Mouse (Mus musculus) left cerebral cortex, adult 2 months (tissue): ENCODE results near the gene Mvd. TPM values are rescaled to one million over a fixed set of nuclear protein-coding genes. Genes with fewer than 3 reads are reported as not detected.

Source experiments
- DNase-seq, 2 experiments: peaks; one replicate each; pipeline ENCODE4 v3.0.0; 2021 to 2022; ENCODE audit warnings: low spot score in 2 of 2, mixed read lengths in 1 of 2; ENCODE audit errors: extremely low spot score in 1 of 2
- H3K27ac ChIP-seq: fragments of 200-600 bp; 2 replicates; pipeline ENCODE4 v1.8.1; 2022
- H3K4me3 ChIP-seq: fragments of 200-600 bp; 2 replicates; pipeline ENCODE4 v1.8.1; 2022
- CTCF ChIP-seq: fragments of 200-600 bp; IDR thresholded peaks from 2 replicates; pipeline ENCODE4 v1.8.1; 2022; ENCODE audit warnings: antibody characterized with exemption, mild to moderate bottlenecking, moderate library complexity
- intact Hi-C: fragments of 180-260 bp; cut with DNase I; formaldehyde crosslinking; loops from one replicate; pipeline ENCODE4 v1.15.1; 2025
- total RNA-seq, 2 experiments: library from RNA; stranded (reverse); gene quantifications; 2 replicates each; pipeline ENCODE4 v1.2.3; 2021

Mvd gene
- total RNA-seq, 2 experiments from 2014 or later = 20.8 to 25.3 TPM

DNA sequence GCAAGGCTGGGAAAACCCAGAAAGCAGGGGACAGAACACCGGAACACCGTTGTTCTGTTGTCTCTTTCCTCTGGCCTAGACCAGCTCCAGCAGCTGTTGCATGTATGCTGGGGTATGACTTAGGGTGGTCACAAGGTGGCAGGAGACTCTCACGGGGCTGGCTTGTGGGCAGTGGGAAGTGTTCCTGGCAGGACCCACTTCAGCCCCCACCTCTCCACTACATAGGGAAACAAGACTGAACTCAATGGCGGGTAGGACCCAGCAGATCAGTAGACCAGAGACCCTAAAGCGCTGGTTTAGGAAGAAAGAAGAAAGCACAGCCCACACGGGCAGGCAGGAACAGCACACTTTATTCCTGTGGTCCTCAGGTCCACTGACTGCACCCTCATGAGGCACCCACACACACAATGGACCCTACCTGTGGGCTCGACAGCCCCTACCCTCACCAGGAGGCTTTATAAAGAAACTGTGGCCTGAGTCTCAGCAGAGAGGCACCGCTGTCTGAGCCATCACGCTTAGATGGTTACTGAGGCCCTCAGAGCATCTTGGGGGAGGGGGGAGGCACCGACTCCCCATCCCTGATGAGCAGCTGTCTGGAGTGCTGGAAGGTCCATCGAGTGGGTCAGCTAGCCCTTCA lies 9.8 kb downstream of the Mvd start:
- H3K4me3 ChIP-seq = no peak overlapping the region
- no peak; the same call in none of the 2 replicates for TF ChIP-seq CTCF
- DNase-seq = no peak
- intact Hi-C loops = no loop called here
- no peak overlapping the region for H3K27ac ChIP-seq

DNA sequence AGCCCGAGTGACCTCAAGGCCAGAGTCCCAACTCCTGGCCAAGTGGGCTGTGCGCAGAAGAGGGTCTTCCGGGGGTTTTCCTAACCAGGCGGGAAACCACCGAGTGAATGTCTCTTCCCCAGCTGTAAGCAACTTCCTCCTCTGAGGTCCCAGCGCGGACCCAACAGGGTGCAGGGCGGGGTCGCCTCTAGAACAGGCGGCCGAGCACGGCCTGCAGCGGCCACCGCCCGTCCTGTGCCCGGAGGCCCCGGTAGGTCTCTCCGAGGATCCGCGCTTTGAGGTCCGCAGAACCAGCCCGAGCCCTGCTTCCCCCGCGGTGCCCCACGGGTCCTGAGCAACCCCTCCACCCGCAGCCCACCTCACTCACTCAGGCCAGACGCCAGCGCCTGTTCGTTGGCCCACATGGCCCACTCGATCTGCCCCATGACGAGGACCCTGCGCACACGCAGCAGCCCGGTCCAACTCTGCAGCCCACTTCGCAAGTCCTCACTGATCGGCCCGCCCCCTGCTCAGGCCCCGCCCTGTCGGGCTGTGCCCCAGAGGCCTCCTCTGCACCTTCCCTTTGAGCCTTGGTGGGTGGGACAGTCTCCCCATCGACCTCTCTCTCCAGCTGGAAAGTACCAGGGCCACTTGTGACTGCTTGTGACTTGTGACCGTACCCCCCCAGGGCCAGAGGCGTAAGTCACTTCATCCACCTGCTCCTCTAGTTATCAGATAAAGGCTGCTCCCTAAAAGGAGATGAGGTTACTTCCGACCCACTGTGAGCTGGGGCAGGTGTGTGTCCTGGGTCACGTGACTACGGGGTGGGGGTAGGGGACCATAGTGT lies 10.6 kb downstream of the Mvd start, which contains the start of gene Cyba:
TSS of gene Cyba (minus strand) at position 488 of the 826 bp plus-strand sequence.
- no peak for TF ChIP-seq CTCF
- H3K27ac ChIP-seq = peak within 1 kb of the TSS; percentile 65
- no peak for DNase-seq

DNA sequence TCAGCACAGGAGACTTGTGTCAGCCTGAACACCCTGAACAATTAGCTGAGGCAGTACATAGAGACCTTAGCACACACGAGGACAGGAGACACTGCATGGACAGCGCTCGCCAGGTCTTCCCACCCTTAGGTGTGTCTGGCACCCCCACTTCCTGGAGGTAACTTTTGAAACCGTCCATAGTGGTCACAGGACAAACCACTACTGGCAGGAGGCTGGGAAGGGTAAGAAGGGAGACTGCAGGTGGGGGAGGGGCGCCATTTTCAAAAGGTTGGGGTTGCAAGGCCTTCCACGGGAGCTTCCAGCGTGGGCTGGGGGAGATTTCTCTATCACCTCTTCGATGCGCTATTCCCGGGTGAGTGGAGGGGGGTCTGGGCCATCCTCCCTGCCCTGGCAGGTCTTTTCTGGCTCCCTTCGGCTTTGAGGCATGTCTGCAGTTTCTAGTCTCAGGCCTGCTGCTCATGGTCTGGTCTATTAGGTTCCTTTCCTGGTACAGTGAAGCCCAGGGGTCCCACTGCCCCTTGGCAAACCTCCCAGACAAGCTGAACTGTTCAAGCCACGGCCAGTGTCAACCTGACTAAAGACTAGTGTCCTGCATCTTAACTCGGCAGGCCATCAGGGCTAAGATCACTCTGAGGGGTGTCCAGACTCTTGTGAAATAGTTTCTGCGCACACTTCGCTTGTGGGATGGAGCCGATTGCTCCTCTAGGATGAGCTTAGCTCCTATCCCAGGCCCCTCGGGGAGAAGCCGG lies 11.4 kb downstream of the Mvd start:
- TF ChIP-seq CTCF = no peak
- Histone ChIP-seq H3K4me3 (peak overlapping the region; percentile 36), H3K27ac (peak overlapping the region; percentile 65)
- intact Hi-C loops = no loop called here
- DNase-seq = no peak

More for the DNA sequence above, 10.6 kb downstream of the Mvd start, which contains the start of gene Cyba:
- peak within 1 kb of the TSS; percentile 36 for H3K4me3 ChIP-seq
- intact Hi-C loops = no loop called here

DNA sequence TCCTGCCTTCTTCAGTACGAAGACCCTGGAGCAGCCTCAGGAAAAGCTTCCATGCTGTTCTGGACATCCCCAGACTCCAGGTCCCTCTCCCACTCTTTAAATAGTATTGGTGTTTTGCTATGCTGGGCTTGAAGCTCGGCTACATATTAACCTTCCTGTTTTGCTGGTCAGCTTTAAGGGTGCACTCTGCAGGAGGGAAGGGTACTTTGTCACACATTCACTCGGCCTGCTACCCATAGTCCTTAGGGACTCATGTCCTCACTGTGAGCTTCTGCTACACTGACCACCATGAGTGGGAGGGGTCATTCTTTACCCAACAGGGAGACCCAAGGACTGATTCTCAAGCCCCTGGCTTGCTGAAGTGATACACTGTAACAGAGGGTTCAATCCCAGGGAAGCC lies 12.6 kb downstream of the Mvd start:
- no peak for DNase-seq
- intact Hi-C loops = no loop called here
- no peak for TF ChIP-seq CTCF

GRCm38 (mm10) chr8:122430058-122430636 lies 13.1 kb downstream of the Mvd start:
- DNase-seq = no peak
- Histone ChIP-seq H3K27ac (no peak overlapping the region), H3K4me3 (no peak overlapping the region)
- no peak for TF ChIP-seq CTCF
- intact Hi-C loops = no loop called here

More for the DNA sequence above, 12.6 kb downstream of the Mvd start:
- H3K27ac ChIP-seq = no peak overlapping the region
- no peak overlapping the region for H3K4me3 ChIP-seq

- H3K4me3 ChIP-seq = no peak overlapping the region
- no peak overlapping the region for H3K27ac ChIP-seq
- intact Hi-C loops = no loop called here
- no peak for DNase-seq
- TF ChIP-seq CTCF = no peak
These were observed 15.1 kb downstream of the Mvd start for GRCm38 (mm10) chr8:122428163-122428562.

GRCm38 (mm10) chr8:122427607-122428006 lies 15.6 kb downstream of the Mvd start:
- Histone ChIP-seq H3K4me3 (no peak overlapping the region), H3K27ac (no peak overlapping the region)
- no peak for DNase-seq
- intact Hi-C loops = no loop called here
- TF ChIP-seq CTCF = no peak

GRCm38 (mm10) chr8:122426145-122426544 lies 17.1 kb downstream of the Mvd start:
- intact Hi-C loops = no loop called here

GRCm38 (mm10) chr8:122423659-122424058 lies 19.6 kb downstream of the Mvd start:
- intact Hi-C loops = no loop called here

More at GRCm38 (mm10) chr8:122426145-122426544, 17.1 kb downstream of the Mvd start:
- no peak for TF ChIP-seq CTCF
- no peak for DNase-seq
- Histone ChIP-seq H3K27ac (no peak overlapping the region), H3K4me3 (no peak overlapping the region)

DNA sequence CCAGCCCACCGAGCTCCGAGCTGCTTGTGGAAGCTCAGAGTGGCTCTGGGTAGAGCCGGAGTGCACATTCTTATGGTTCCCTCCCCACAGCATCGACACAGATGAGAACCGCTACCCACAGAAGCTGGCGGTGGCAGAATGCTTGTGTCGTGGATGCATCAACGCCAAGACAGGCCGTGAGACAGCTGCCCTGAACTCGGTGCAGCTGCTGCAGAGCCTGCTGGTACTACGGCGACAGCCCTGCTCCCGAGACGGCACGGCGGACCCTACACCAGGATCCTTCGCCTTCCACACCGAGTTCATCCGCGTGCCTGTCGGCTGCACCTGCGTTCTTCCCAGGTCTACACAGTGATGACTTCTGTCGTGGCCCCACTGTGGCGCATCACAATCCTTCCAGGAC lies 20.0 kb downstream of the Mvd start:
- no peak for DNase-seq
- H3K4me3 ChIP-seq = no peak overlapping the region
- intact Hi-C loops = no loop called here

More at GRCm38 (mm10) chr8:122423659-122424058, 19.6 kb downstream of the Mvd start:
- DNase-seq = no peak
- TF ChIP-seq CTCF = no peak
- Histone ChIP-seq H3K4me3 (no peak overlapping the region), H3K27ac (no peak overlapping the region)

DNA sequence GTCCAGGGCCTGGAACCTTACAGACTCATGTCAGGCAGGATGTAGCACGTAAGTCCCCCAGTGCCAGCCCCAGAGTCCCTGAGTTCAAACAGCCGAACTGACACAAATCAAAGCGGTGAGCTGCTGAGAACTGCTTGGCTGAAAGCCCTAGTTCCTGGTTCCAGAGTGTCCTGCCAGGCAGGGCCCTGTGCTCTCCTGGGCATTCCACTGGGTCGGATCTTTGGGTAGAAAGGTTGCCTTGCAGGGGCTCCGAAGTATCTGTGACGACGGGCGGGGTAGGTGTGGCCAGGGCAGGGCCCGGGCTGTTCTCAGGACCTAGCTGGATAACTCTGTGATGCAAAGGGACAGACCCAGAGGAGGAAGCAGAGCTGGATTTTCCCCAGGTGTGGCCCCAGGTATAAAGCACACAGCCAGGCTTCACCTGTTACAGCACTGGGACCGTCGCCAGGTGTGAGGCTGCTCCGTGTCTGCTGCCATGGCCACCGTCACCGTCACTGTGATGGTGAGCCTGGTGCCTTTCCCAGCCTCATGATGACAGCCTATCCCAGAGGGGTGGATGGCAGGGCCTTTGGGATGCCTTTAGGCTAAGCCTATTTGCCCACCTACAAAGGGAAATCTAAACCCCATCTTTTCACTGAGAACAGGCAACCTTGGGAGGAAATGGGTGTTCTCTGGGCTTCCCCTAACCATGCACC lies 21.7 kb downstream of the Mvd start, which contains the start of gene Il17c:
TSS of gene Il17c (plus strand) at position 645 of the 695 bp plus-strand sequence.
- no peak for TF ChIP-seq CTCF
- Histone ChIP-seq H3K4me3 (no peak within 1 kb of the TSS), H3K27ac (no peak within 1 kb of the TSS)
- DNase-seq = no peak
- intact Hi-C loops = no loop called here

More for the DNA sequence above, 20.0 kb downstream of the Mvd start:
- H3K27ac ChIP-seq = no peak overlapping the region
- TF ChIP-seq CTCF = no peak
